ENCODE assay signal across 8 mouse cellular contexts in genomic region chr7:25220457-25221101, GRCm38 (mm10). TPM values are rescaled to one million over a fixed set of nuclear protein-coding genes. Genes with fewer than 3 reads are reported as not detected.
DNase-seq lines count a peak whose midpoint lies in the region; ATAC-seq and TF ChIP-seq lines count a peak whose summit lies in the region.

Gene Dedd2, minus strand, starts transcription at chr7:25220615.

- H3K4me3 ChIP-seq in ES-E14 (ENCODE audit: insufficient read depth in 1 of 2, low read depth in 1 of 2, low read length in 2 of 2, poor library complexity in 1 of 2, severe bottlenecking in 1 of 2) (peak within 1 kb of the TSS; percentile 81 to 83), macrophage (ENCODE audit: inconsistent target) (peak within 1 kb of the TSS; percentile 94)
- peak within 1 kb of the TSS; percentile 72 for H3K4me3 ChIP-seq in embryonic facial prominence, embryonic 12.5 days
- peak within 1 kb of the TSS; percentile 74 for H3K4me3 ChIP-seq in stomach, postnatal 0 days (ENCODE audit: low read depth, low read length)

- no peaks in the 10 kb centered on the region for H3K9me3 ChIP-seq in ES-E14 (ENCODE audit: control insufficient read depth, insufficient read depth, low read depth, low read length)
- no peaks in the 10 kb centered on the region for H3K9me3 ChIP-seq in embryonic facial prominence, embryonic 12.5 days
- no peaks in the 10 kb centered on the region for H3K9me3 ChIP-seq in stomach, postnatal 0 days (ENCODE audit: control insufficient read depth, low read length)

- intact Hi-C loops in heart, postnatal 10 days (cut with DNase I): loop anchor here (5.0 kb wide), 1 partner anchor 162 kb away; no protein-coding TSS in a partner anchor

- H3K36me3 ChIP-seq in ES-E14 (ENCODE audit: control insufficient read depth, insufficient read depth, low read length, poor library complexity, severe bottlenecking) (peaks cover 20% of the 10 kb centered on the region), macrophage (ENCODE audit: inconsistent target) (peaks cover 6% of the 10 kb centered on the region; the same call in 1 of the 2 replicates)
- peaks cover 24% of the 10 kb centered on the region for H3K36me3 ChIP-seq in embryonic facial prominence, embryonic 12.5 days
- H3K36me3 ChIP-seq in stomach, postnatal 0 days (ENCODE audit: control insufficient read depth, insufficient read depth, low read length): peaks cover 7% of the 10 kb centered on the region; the same call in 1 of the 2 replicates

- H3K27ac ChIP-seq in ES-E14 (ENCODE audit: insufficient read depth, low read depth, low read length, poor library complexity, severe bottlenecking) (peak within 1 kb of the TSS; percentile 20), macrophage (peak within 1 kb of the TSS; percentile 65)
- peak within 1 kb of the TSS; percentile 91 for H3K27ac ChIP-seq in embryonic facial prominence, embryonic 12.5 days
- peak within 1 kb of the TSS; percentile 88 for H3K27ac ChIP-seq in stomach, postnatal 0 days (replicated peaks)

- no peaks in the 10 kb centered on the region for H3K27me3 ChIP-seq in embryonic facial prominence, embryonic 12.5 days
- no peaks in the 10 kb centered on the region for H3K27me3 ChIP-seq in stomach, postnatal 0 days (ENCODE audit: control insufficient read depth, insufficient read depth, low read length)

- peaks cover 49% of the 10 kb centered on the region for H3K79me2 ChIP-seq in macrophage (ENCODE audit: inconsistent target)

- TF ChIP-seq EP300 in stomach, postnatal 0 days (optimal IDR thresholded peaks at IDR 0.05): no peak

- peak within 1 kb of the TSS; percentile 82 for H3K9ac ChIP-seq in ES-E14 (ENCODE audit: insufficient read depth, low read depth, low read length, poor library complexity, severe bottlenecking)
- peak within 1 kb of the TSS; percentile 78 for H3K9ac ChIP-seq in embryonic facial prominence, embryonic 12.5 days
- H3K9ac ChIP-seq in stomach, postnatal 0 days (ENCODE audit: low read length): peak within 1 kb of the TSS; percentile 82

- TF ChIP-seq CTCF in stomach, postnatal 0 days (IDR thresholded peaks at IDR 0.05; ENCODE audit: low read depth): no peak

- DNase-seq in embryo, embryonic 10.5 days (ENCODE audit: low spot score): peak; percentile 14
- no peak for DNase-seq in embryo, embryonic 9.5 days (ENCODE audit: extremely low spot score)
- DNase-seq in ES-E14 (ENCODE audit: low read depth, low spot score): no peak
- peak; percentile 49 to 50 for DNase-seq in heart, postnatal 10 days
- no peak for DNase-seq in large intestine, adult 2 months (ENCODE audit: low read depth, low spot score)
- peak; percentile 60 for DNase-seq in stomach, postnatal 0 days (ENCODE audit: low spot score)

- peak within 1 kb of the TSS; percentile 87 for H3K4me2 ChIP-seq in embryonic facial prominence, embryonic 12.5 days (replicated peaks)
- H3K4me2 ChIP-seq in stomach, postnatal 0 days (replicated peaks; ENCODE audit: low read depth): peak within 1 kb of the TSS; percentile 85

- ATAC-seq in embryonic facial prominence, embryonic 12.5 days (ENCODE audit: insufficient number of reproducible peaks, insufficient read depth, low FRiP score, low TSS enrichment): no peak
- ATAC-seq in stomach, postnatal 0 days (ENCODE audit: low FRiP score, low TSS enrichment): no peak

- 9% methylated on average over 20 of the region's 20 CpGs for WGBS in embryonic facial prominence, embryonic 12.5 days
- under 1% methylated on average over 20 of the region's 20 CpGs for WGBS in large intestine, adult 2 months
- 2% methylated on average over 20 of the region's 20 CpGs for WGBS in macrophage (ENCODE audit: missing documents)
- WGBS in stomach, postnatal 0 days: 3% methylated on average over 20 of the region's 20 CpGs

- H3K4me1 ChIP-seq in ES-E14 (ENCODE audit: control insufficient read depth in 2 of 2, insufficient read depth in 2 of 2, low read length in 2 of 2, poor library complexity in 1 of 2): peaks cover 2 to 18% of the 10 kb centered on the region in 2 experiments; a peak in 2 of 4 replicates
- peaks cover 26% of the 10 kb centered on the region for H3K4me1 ChIP-seq in embryonic facial prominence, embryonic 12.5 days
- peaks cover 11% of the 10 kb centered on the region for H3K4me1 ChIP-seq in stomach, postnatal 0 days (replicated peaks; ENCODE audit: control insufficient read depth, insufficient read depth)

- in situ Hi-C loops in ES-E14 (cut with MboI; ENCODE audit: low sequenced_read_pairs in 2 of 2, unreplicated experiment in 2 of 2): no loop called here

TF ChIP-seq in ES-E14, 5 proteins besides CTCF, POLR2A, EP300 and RAD21:
- TF ChIP-seq HCFC1 (IDR thresholded peaks at IDR 0.05; ENCODE audit: borderline replicate concordance, insufficient read depth, low read length) (no peak), MAFK (IDR thresholded peaks at IDR 0.05; ENCODE audit: insufficient read depth, low read depth, low read length) (no peak), ZNF384 (IDR thresholded peaks at IDR 0.05; ENCODE audit: low read depth, low read length) (no peak), ZC3H11A (IDR thresholded peaks at IDR 0.05; ENCODE audit: borderline replicate concordance, low read depth, low read length) (no peak), CHD2 (IDR thresholded peaks at IDR 0.05; ENCODE audit: low read depth, low read length) (no peak)

RNA-seq across cellular contexts. Expression of gene Dedd2, which starts in this region (rescaled TPM):
- total RNA-seq in ES-E14 (2012; rRNA removed): 22.8 and 31.3 TPM in 2 replicates
- 13.7 and 14.9 TPM in 2 replicates for polyA plus RNA-seq in embryonic facial prominence, embryonic 12.5 days (2016; fragmentation: Nextera tagmentation; extraction: Ambion mirVana)
- 10 to 100 TPM; 14.2 TPM for total RNA-seq in heart, postnatal 10 days (2021)
- 52.6 and 66.0 TPM in 2 replicates for polyA plus RNA-seq in large intestine, adult 2 months (2012; rRNA removed)
- total RNA-seq in macrophage (2018; cell fraction: chromatin; rRNA removed): 10 to 100 TPM in 10 of 26 experiments, 1 to 10 TPM in 15, under 1 TPM in 1; 0.62 to 26.5 (median 6.3) TPM
- total RNA-seq in macrophage (2018; cell fraction: cytosol; rRNA removed): 1 to 10 TPM; 1.6 to 9.0 (median 5.1) TPM
- total RNA-seq in macrophage (2018; cell fraction: nucleus; rRNA removed): 10 to 100 TPM in 4 of 26 experiments, 1 to 10 TPM in 22; 1.8 to 19.3 (median 5.6) TPM
- polyA plus RNA-seq in macrophage (2018): 2.2 to 9.2 TPM (median 3.1 TPM) in 3 replicates
- 20.0 and 20.2 TPM in 2 replicates for polyA plus RNA-seq in stomach, postnatal 0 days (2015; fragmentation: Nextera tagmentation; extraction: Ambion mirVana)

Comparison
In these comparisons a context has a peak if more than half of its experiments do, and no peak if none do; other contexts are left out.
1. DNase-seq: peak in embryo, embryonic 10.5 days (single experiment), heart, postnatal 10 days (2 of 2) and stomach, postnatal 0 days (single experiment); none in embryo, embryonic 9.5 days (single experiment), ES-E14 (single experiment) and large intestine, adult 2 months (single experiment).
2. H3K27ac ChIP-seq: peak in every context shown above with its lines; median percentile 91 in embryonic facial prominence, embryonic 12.5 days; 88 in stomach, postnatal 0 days; 65 in macrophage; 20 in ES-E14.
3. Peak in every context shown above with its lines, with median percentiles within 50 percentile points of each other: H3K4me3 ChIP-seq and H3K9ac ChIP-seq.